Mouse (Mus musculus): ENCODE results near the gene Tln1.
"Not testable (repeated sequence)": the region's sequence is repeated elsewhere in the genome, so short reads cannot be mapped to it uniquely, and the experiment has no call there.

Gene Tln1

DNA sequence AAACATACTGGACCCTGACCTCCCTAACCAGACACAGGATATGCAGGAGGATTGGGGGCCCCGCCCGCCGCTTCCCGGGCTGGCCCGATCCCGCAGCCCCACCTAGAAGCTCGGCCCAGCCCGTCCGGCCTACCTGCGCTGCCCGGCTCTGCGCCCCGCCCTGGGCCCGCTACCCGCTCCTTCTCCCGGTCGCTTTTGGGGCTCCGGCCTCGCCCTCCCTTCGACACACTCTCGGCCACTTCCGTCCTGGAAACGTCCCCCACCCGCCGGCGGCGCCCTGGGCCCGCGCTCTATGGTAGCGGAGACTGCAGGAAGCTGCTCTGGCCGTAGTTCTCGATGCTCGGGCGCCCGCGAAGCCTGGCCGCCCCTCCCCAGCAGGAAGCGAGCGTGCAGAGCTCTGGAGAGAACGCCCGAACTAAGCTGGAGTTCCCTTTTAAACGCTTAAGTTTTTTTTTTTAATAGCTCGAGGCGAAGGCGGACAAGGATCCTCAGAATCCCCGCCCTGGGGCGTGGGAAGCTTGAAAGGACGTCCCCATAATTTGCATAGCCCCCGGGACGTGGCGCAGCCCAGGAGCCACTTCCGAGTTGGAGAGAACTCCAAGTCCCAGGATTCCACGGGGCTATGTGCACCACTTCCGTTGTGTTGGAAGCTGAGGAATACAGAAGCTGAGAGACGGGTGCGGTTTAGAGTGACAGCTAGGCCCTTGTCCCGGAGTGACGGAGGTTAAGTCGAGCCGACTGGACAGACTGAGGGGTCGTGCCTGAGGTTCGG is at the start of gene Tln1, which contains the start of gene Creb3:
Tln1 (minus strand) TSS at position 695 of the 772 bp plus-strand sequence.
Creb3 (plus strand) TSS at position 336 of the 772 bp plus-strand sequence.
- in situ Hi-C loops (cut with MseI, MboI), result no loop called here

DNA sequence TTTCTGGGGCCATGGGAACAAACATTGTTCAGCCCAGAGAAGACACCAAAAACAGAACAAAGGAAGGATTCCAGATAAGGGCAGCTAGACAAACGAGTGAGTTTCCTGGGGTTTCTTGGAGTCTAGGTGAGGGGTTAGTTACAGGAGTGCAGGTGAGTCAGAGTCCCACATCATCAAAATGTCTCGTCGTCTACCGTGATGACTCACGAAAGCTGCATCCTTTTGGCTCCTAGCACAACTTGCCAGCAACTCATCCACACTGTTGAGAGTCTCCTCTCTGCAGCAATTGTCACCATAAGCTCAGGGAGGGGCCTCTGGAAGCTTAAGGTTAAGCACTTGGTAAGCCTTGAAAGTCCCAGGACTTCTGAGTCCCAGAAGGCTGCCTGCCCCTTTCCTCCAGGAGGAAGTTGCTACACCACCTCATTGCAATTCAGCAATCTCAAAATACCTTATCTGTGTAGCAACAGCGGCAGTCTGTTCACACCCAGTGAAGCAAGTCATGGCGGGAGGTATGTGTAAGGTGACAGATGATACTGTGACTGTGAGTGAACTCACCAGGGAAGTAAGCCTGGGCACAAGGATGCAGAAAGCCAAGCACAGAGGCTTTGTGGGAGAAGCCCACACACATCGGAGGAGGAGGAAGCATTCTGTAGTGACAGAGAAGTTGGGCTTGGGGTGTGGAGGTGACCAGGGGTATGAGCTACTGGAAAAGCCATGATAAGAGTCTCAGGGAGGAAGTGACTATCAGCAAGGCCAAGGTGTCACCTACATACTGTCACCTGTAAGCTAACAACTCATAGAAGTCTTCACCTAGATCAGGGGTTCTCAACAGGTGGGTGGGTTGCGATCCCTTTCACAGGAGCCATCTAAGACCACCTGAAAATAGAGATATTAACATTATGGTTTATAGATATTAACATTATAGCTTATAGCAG is 42.5 kb upstream of the Tln1 start:
- in situ Hi-C loops (cut with MseI, MboI), result no loop called here

GRCm38 (mm10) chr4:43604099-43604498 is 41.6 kb upstream of the Tln1 start:
- in situ Hi-C loops (cut with MseI, MboI), result no loop called here

DNA sequence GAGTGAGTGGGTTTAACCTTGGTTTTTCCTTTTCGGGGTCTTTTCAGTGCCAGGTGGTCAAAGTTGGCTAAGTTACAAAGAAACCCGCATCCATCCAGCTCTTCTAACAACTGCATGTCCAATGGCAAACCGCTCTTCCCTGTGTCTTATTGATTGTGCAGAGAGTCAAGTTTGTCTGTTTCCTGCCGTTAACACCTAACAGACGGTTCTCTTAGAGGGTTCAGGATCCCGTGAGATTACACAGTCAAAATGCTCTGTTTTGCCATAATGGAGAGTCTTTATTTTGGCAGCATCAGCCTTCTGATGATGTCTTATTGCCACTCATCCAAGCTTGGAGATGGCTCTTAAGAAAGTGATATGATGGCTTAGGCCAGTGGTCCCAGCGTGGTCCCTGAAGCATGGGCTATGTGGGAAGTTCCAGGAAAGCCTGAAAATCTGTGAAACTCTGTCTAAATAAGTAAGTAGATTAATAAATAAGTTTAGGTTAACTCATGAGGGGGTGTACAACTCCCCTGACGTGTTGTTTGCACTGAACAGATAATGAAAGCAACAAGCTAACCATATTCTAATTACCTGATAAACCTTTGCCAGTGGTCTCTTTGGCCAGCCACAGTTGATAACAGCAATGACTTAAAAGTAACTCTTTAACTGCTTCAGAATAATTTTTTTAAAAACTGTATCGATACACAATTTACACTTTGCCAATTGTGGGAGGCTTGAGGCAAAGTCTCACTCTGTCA is 37.9 kb upstream of the Tln1 start:
- in situ Hi-C loops (cut with MseI, MboI), result no loop called here

DNA sequence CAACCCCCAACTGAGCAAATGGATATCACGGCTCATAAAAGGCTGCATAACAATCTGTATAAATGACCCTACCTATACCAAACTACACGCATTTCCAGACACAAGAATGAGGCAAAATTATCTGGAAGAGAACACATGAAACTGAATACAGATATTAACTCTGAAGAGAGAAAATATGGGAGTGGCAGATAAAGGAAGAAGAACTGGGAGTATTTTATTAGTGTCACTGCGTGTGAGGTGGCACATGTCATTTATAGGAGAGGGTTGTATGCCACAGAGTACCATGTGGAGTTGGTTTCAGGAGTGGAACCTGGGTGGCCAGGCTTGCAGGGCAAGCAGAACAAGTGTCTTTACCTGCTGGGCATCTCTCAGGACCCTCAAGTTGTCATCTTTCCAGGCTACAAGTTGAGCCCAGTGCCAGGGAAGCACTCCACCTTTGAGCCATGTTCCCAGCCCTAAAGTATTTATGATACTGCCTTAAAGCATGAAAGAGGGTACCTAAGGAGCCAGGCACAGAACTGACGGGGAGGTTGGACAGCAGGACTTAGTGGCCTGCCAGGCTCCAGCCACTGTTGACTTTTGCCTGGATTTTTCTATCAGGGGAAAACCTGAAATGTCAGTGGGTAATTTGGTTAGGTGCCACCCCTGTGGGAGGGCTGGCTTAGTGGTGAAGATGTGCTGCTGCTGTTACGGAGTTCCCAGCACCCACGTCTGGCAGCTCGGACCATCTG is 36.3 kb upstream of the Tln1 start:
- in situ Hi-C loops (cut with MseI, MboI), result no loop called here

DNA sequence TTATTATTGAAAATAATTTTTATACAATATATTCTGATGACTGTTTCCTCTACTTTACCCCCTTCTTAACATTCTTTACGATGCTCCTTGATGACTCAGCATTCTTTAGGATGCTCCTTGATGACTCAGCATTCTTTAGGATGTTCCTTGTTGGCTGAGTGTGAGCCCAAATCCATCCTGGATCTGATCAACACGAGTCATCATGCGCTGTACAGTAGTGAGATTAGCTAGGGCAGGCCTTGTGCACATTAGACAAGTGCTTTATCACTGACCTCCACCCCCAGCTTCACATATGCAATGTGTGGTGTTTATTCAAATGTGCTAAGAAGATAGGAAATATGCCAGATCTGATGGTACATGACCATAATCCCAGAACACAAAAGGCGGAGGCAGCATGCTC is 35.7 kb upstream of the Tln1 start:
- in situ Hi-C loops (cut with MseI, MboI), result no loop called here

DNA sequence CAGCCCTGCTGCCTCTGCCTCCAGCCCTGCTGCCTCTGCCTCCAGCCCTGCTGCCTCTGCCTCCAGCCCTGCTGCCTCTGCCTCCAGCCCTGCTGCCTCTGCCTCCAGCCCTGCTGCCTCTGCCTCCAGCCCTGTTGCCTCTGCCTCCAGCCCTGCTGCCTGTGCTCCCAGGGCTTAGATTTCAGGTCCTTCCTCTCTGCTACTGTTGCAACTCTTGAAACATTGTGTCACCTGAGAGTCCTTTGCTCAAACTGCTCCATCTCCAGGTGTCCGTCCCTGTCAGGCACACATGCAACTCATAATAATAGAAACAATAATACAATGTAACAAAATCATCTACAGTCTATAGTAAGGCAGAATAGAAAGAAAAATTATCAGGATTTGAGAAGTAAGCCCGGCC is 34.1 kb upstream of the Tln1 start:
- in situ Hi-C loops (cut with MseI, MboI), result not testable (repeated sequence)

DNA sequence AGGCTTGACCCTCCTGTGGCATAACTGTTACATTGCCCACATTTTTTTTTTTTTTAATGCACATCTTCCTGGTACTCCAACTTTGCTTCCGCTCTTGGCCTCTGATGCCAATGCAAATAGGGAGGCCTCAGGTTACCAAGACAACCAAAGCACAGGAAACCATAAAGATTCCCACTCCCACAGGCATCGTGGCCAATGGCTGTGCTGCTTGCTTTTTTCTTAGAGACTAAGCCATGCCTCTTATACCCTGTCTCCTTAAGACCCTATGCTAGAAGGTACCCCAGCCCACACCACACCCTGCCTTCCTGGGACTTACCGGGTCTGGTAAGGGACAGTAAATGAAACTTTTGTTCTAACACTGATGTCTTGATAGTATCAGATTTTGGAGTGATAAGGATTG is 31.0 kb upstream of the Tln1 start:
- in situ Hi-C loops (cut with MseI, MboI), result no loop called here

DNA sequence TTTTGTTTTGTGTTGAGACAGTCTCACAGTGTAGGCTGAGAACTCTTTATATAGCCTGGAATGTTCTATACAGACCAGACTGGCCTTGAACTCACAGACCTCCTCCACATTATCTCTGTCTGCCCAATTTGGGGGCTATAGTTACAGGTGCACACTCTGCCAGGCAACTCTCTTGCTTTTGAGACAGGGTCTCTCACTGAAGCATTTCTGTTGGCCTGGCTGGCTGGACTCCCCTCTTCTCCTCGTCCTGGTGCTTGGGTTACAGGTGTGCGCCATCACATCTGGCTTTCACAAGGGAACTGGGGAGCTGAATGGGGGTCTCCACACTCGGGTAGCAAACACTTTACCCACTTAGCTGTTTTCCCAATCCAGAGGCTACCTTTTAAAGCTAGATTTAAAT is 29.5 kb upstream of the Tln1 start:
- in situ Hi-C loops (cut with MseI, MboI), result no loop called here

- in situ Hi-C loops (cut with MseI, MboI), result no loop called here
Measured at GRCm38 (mm10) chr4:43591543-43591942, 29.1 kb upstream of the Tln1 start.

DNA sequence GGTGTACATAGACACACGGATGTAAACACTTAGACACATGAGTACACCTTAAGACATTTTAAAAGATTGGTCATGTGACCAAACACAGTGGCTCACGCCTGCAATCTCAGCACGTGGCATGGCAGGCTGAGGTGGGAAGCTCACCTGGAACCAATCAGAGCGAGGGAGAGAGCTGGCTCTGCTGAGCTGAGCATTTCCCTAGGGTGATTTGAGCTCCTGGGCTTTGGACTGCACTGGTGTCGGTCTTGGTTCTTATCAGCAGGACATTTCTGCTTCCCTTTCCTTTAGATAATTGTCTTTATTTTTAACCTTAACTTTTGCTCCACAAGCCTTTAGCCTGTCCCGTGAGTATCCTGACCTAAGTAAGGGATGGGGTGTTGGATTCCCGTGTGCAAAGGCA is 25.2 kb upstream of the Tln1 start:
- in situ Hi-C loops (cut with MseI, MboI), result no loop called here

DNA sequence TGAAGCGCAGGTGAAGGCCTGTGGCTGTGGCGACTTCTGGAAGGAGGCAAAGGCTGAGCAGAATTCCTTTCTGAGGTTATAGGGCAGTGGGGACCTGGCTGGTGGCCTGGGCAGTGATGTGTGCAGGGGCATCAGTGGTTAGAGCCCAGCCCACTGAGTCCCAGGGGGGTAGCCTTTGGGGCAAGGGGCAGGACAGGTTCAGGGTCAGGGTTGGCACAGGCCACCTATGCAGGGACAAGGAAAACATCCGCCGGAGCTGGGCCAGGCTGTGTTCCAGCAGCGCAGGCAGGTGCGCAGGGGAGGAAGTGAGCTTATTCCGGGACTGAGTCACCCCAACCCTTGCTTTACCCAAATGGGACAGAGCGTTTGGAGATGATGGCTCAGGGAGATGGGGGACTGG is 23.9 kb upstream of the Tln1 start:
- in situ Hi-C loops (cut with MseI, MboI), result no loop called here

DNA sequence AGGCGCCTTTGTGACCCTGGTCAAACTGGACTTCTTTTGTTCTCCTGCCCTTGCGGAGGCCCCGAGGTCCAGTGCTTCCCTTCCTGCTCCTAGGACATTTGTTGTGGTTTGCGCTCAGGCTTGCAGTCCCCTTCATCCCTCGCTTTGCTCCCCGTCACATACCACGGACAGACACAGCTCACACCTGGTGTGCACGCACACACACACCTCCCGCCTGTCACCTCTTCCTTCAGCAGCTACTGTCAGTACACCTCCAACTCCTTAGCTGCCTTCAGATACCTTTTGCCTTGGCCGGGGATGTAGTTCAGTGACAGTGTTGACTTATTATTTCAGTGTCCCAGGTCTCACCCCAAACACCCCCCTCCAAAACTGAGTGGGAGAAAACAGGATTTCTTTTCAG is 23.2 kb upstream of the Tln1 start:
- in situ Hi-C loops (cut with MseI, MboI), result no loop called here

DNA sequence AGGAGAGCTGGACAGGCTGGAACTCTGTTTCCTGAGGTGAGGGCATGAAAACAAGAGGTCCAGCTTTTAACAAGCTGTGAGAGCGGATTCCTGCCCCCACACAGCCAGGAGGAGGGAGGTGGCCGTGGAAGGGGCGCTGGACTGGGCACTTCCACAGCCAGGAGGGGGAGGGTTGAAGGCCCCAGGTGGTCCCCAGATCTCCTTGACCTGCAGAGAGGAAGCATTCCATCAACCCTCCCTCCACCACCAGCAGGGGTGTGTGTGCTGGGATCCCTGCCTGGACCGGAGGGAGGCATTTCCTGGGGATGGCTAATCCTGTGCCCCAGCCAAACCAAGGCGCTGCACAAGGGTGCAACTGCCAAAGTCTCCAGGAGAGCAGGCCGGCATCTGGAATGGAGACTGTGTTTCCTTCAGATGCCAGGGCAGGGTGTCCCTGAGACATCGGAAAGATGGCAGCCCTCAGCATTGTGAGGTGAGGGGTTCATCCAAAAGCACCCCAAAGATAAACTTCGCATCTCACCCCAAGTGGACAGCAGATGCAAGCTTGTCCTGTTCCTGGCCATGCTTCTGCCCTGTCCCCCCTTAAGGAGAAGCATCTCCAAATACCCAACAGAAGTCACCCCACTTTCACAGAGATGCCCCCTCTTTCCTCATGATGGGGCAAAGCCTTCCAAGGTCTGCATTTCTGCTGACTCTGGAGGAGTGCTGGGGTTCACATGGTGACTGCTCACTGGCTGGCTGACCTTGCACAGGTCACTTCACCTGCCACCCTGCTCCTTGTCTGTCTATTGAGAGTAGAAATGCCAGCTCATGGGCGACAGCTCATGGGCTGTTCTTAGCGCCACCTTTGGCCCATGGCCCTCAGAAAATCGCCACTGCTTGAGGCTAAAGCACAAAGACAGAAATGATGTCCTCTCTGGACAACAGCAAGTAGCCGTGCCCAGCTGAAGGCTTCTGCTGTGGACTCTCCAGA is 22.2 kb upstream of the Tln1 start, which contains the start of gene Msmp:
Msmp (minus strand) TSS at position 51 of the 973 bp plus-strand sequence.
- in situ Hi-C loops (cut with MseI, MboI), result no loop called here

DNA sequence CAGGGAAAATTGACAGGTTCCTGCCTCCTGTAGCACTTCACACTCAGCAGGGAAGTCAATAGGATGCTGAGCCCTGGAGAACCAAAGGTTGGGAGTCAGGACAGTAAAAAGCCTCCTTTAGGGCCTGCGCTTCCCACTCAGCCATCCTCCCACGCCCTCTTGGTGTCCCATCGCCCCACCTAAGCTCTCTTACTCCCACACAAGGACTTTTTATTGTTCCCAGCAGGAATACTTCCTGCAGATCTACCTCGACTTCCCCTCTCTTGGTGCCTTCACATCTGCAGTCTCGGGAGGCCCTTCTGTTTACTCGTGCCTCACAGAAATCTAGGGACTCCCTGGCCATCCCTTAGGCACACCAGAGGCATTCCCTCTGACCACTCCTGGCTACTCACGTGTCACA is 20.9 kb upstream of the Tln1 start:
- in situ Hi-C loops (cut with MseI, MboI), result no loop called here

DNA sequence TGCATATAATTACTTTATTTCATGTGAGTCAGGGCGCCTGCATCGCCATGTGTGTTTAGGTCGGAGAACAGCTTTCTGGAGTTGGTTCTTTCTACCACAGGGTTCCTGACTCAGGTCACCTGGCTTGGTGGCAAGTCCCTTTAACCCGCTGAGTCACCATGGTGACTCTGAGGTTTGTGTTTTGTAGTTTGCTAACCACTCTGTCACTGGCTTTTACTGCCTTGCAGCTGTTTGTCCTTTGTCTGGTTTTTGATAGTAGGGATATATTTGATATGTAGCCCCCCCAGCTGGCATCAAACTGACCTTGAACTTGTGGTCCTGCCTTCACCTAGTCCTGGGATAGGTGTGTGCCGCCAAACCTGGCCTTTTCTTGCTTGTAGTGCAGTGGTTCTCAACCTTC is 19.8 kb upstream of the Tln1 start:
- in situ Hi-C loops (cut with MseI, MboI), result no loop called here

DNA sequence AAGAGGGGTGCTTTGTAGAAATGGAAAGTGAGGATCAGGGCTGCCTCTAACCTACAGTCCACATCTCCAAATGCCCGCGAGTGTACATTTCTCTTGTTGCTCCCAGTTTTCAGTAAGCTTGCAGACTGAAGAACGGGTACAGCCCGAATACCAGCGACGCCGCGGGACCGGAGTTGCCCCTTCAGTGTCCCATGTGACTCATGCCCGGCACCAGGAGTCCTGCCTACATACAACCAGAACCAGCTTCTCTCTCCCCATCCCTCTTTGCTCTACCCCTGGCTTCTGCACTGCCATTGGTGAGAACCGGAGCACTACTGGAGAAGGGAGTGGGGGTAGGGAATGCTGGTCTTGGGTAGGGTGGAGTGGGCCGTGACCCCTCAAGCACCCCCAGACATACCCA is 18.9 kb upstream of the Tln1 start:
- in situ Hi-C loops (cut with MseI, MboI), result no loop called here

GRCm38 (mm10) chr4:43580721-43581120 is 18.2 kb upstream of the Tln1 start:
- in situ Hi-C loops (cut with MseI, MboI), result no loop called here

DNA sequence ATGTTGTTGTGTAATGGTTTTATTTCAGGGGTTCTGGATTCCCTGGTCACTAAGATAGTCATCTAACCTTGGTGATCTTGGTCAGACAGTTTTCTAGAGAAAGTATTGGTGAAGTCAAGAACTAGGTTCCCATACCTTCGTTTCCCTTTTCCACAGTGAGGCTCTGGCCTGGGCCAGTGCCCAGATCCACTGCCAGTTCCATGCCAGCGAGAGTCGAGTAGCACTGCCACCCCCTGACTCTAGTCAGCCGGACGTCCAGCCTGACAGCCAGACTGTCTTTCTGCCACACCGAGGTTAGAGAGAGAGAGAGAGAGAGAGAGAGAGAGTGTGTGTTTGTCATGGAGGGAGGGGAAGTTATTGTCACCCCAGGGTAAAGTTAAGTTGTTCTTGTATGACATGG is 17.2 kb upstream of the Tln1 start:
- in situ Hi-C loops (cut with MseI, MboI), result no loop called here

- in situ Hi-C loops (cut with MseI, MboI), result no loop called here
Measured at GRCm38 (mm10) chr4:43579256-43579655, 16.8 kb upstream of the Tln1 start.

Data from mouse trophoblast stem cell (cell line).